Mouse (Mus musculus): ENCODE data around the gene Olfr1484. TPM values are rescaled to one million over a fixed set of nuclear protein-coding genes. Genes with fewer than 3 reads are reported as not detected.
"Not testable (repeated sequence)": the region's sequence is repeated elsewhere in the genome, so short reads cannot be mapped to it uniquely, and the experiment has no call there.

The Olfr1484 gene
- not detected in 2 replicates for total RNA-seq (2012; rRNA removed)
- total RNA-seq (2014; rRNA removed): not detected in 2 replicates
- not detected in 2 replicates for polyA plus RNA-seq (2012; ENCODE audit: insufficient read length, low read depth)

DNA sequence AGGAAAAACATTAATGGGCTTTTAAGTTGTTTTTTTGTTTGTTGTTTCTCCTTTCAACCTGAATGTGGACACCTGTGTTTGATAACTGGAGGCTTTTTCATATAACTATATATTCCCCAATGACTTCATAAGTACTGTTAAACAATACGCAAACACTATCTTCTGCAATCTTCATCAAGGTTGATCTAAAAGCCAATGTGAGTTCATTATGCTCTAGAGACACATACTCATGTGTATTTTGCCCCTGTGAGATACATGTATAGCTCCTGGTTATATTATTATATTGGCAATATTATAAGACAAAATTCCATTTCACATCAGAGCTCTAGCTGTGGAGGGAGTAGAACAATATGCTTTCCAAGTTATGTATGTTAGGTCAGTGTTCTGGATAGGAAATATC lies at the start of gene Olfr1484:
Gene Olfr1484, plus strand, starts transcription at position 301 of the 400 bp plus-strand sequence.
- Histone ChIP-seq H3K9ac (ENCODE audit: insufficient read depth, low read depth) (no peak within 1 kb of the TSS), H3K27me3 (replicated peaks) (no peaks in the 10 kb centered on the region), H3K36me3 (replicated peaks in 1 of 2; ENCODE audit: control insufficient read depth in 1 of 2, insufficient read depth in 1 of 2, low read length in 1 of 2) (no peaks in the 10 kb centered on the region), H3K4me3 (replicated peaks in 1 of 3; ENCODE audit: low read depth in 2 of 3, low read length in 2 of 3, poor library complexity in 1 of 3) (no peak within 1 kb of the TSS), H3K79me2 (replicated peaks; ENCODE audit: control insufficient read depth, extremely low read depth, insufficient read depth, poor library complexity, severe bottlenecking) (no peaks in the 10 kb centered on the region), H3K9me3 (replicated peaks; ENCODE audit: low read length) (no peaks in the 10 kb centered on the region), H3K4me2 (ENCODE audit: insufficient read depth, low read depth, poor library complexity, severe bottlenecking) (no peak within 1 kb of the TSS), H3K4me1 (ENCODE audit: control insufficient read depth in 1 of 2, insufficient read depth in 2 of 2) (no peaks in the 10 kb centered on the region), H3K27ac (ENCODE audit: insufficient read depth, low read depth) (no peak within 1 kb of the TSS)
- dilution Hi-C loops (cut with MboI; ENCODE audit: extremely low pct_ligation_motif_present, extremely low pct_unique_long_range_greater_than_20kb, low sequenced_read_pairs): no loop called here
- no peak for DNase-seq (ENCODE audit: extremely low read depth)
- in situ Hi-C loops (cut with MboI; ENCODE audit: low pct_ligation_motif_present, low pct_unique_long_range_greater_than_20kb, low sequenced_read_pairs): no loop called here
- TF ChIP-seq ELF1 (IDR thresholded peaks at IDR 0.05; ENCODE audit: low read depth, low read length) (no peak), SMC3 (IDR thresholded peaks at IDR 0.05; ENCODE audit: low read depth, low read length) (no peak), TCF12 (IDR thresholded peaks at IDR 0.05; ENCODE audit: low read depth, low read length) (no peak), CHD2 (IDR thresholded peaks at IDR 0.05; ENCODE audit: low read length) (no peak)

DNA sequence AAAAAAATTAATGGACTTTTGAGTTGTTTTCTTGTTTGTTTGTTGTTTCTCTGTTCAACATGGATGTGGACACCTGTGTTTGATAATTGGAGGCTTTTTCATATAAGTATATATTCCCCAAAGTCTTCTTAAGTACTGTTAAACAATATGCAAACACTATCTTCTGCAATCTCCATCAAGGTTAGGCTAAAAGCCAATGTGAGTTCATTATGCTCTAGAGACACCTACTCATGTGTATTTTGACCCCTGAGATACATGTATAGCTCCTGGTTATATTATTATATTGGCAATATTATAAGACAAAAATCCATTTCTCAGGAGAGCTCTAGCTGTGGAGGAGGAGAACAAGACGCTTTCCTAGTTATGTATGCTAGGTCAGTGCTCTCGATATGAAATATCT lies 33.8 kb downstream of the Olfr1484 start, which contains the start of gene Olfr1487:
Gene Olfr1487, plus strand, starts transcription at position 301 of the 400 bp plus-strand sequence.
- H3K9me3 ChIP-seq (replicated peaks; ENCODE audit: low read length); H3K9ac ChIP-seq (ENCODE audit: insufficient read depth, low read depth); H3K79me2 ChIP-seq (replicated peaks; ENCODE audit: control insufficient read depth, extremely low read depth, insufficient read depth, poor library complexity, severe bottlenecking); H3K4me1 ChIP-seq (ENCODE audit: control insufficient read depth in 1 of 2, insufficient read depth in 2 of 2); in situ Hi-C loops (cut with MboI; ENCODE audit: low pct_ligation_motif_present, low pct_unique_long_range_greater_than_20kb, low sequenced_read_pairs); H3K4me3 ChIP-seq (replicated peaks in 1 of 3; ENCODE audit: low read depth in 2 of 3, low read length in 2 of 3, poor library complexity in 1 of 3); H3K27me3 ChIP-seq (replicated peaks); DNase-seq (ENCODE audit: extremely low read depth); dilution Hi-C loops (cut with MboI; ENCODE audit: extremely low pct_ligation_motif_present, extremely low pct_unique_long_range_greater_than_20kb, low sequenced_read_pairs); H3K36me3 ChIP-seq (replicated peaks in 1 of 2; ENCODE audit: control insufficient read depth in 1 of 2, insufficient read depth in 1 of 2, low read length in 1 of 2); H3K4me2 ChIP-seq (ENCODE audit: insufficient read depth, low read depth, poor library complexity, severe bottlenecking); H3K27ac ChIP-seq (ENCODE audit: insufficient read depth, low read depth): not testable (repeated sequence)

- dilution Hi-C loops (cut with MboI; ENCODE audit: extremely low pct_ligation_motif_present, extremely low pct_unique_long_range_greater_than_20kb, low sequenced_read_pairs): no loop called here
- TF ChIP-seq MEF2A (IDR thresholded peaks at IDR 0.05; ENCODE audit: borderline replicate concordance, low read depth, low read length) (no peak), EP300 (IDR thresholded peaks at IDR 0.05; ENCODE audit: low read length) (no peak), MAX (IDR thresholded peaks at IDR 0.05; ENCODE audit: low read length) (no peak), ELF1 (IDR thresholded peaks at IDR 0.05; ENCODE audit: low read depth, low read length) (no peak), CTCF (conservative IDR thresholded peaks at IDR 0.05 in 1 of 2, IDR thresholded peaks at IDR 0.05 in 1 of 2; ENCODE audit: low read depth in 2 of 2, low read length in 2 of 2) (no peak), GABPA (IDR thresholded peaks at IDR 0.05; ENCODE audit: insufficient replicate concordance, low read depth, low read length) (no peak), E2F4 (IDR thresholded peaks at IDR 0.05; ENCODE audit: insufficient replicate concordance, low read depth, low read length) (no peak), JUND (conservative IDR thresholded peaks at IDR 0.05; ENCODE audit: low read depth, low read length) (no peak), HCFC1 (IDR thresholded peaks at IDR 0.05; ENCODE audit: low read depth, low read length) (no peak), SIN3A (IDR thresholded peaks at IDR 0.05; ENCODE audit: low read length) (no peak), POLR2AphosphoS2 (IDR thresholded peaks at IDR 0.05; ENCODE audit: low read depth, low read length) (no peak), TCF12 (IDR thresholded peaks at IDR 0.05; ENCODE audit: low read depth, low read length) (no peak), RAD21 (IDR thresholded peaks at IDR 0.05; ENCODE audit: low read depth, low read length) (no peak), KAT2A (IDR thresholded peaks at IDR 0.05; ENCODE audit: insufficient replicate concordance, low read length) (no peak), ZC3H11A (IDR thresholded peaks at IDR 0.05; ENCODE audit: low read depth, low read length) (no peak), USF1 (IDR thresholded peaks at IDR 0.05; ENCODE audit: low read depth, low read length) (no peak), NELFE (IDR thresholded peaks at IDR 0.05; ENCODE audit: low read depth, low read length) (no peak), RCOR1 (conservative IDR thresholded peaks at IDR 0.05; ENCODE audit: low read depth, low read length) (no peak)
- DNase-seq (ENCODE audit: extremely low read depth): no peak
These were observed 48.0 kb downstream of the Olfr1484 start, which contains the start of gene Olfr1489 for GRCm38 (mm10) chr19:13631321-13631720. Gene Olfr1489, plus strand, starts transcription at chr19:13631621.

More at GRCm38 (mm10) chr19:13631321-13631720, 48.0 kb downstream of the Olfr1484 start, which contains the start of gene Olfr1489:
- Histone ChIP-seq H3K4me2 (ENCODE audit: insufficient read depth, low read depth, poor library complexity, severe bottlenecking) (no peak within 1 kb of the TSS), H3K9ac (ENCODE audit: insufficient read depth, low read depth) (no peak within 1 kb of the TSS), H3K27ac (ENCODE audit: insufficient read depth, low read depth) (no peak within 1 kb of the TSS), H3K79me2 (replicated peaks; ENCODE audit: control insufficient read depth, extremely low read depth, insufficient read depth, poor library complexity, severe bottlenecking) (no peaks in the 10 kb centered on the region), H3K4me1 (ENCODE audit: control insufficient read depth in 1 of 2, insufficient read depth in 2 of 2) (no peaks in the 10 kb centered on the region), H3K4me3 (replicated peaks in 1 of 3; ENCODE audit: low read depth in 2 of 3, low read length in 2 of 3, poor library complexity in 1 of 3) (no peak within 1 kb of the TSS), H3K9me3 (replicated peaks; ENCODE audit: low read length) (no peaks in the 10 kb centered on the region), H3K27me3 (replicated peaks) (no peaks in the 10 kb centered on the region), H3K36me3 (replicated peaks in 1 of 2; ENCODE audit: control insufficient read depth in 1 of 2, insufficient read depth in 1 of 2, low read length in 1 of 2) (no peaks in the 10 kb centered on the region)
- in situ Hi-C loops (cut with MboI; ENCODE audit: low pct_ligation_motif_present, low pct_unique_long_range_greater_than_20kb, low sequenced_read_pairs): no loop called here
